Mouse (Mus musculus): ENCODE data around the gene Gm14401.
"Not testable (repeated sequence)": the region's sequence is repeated elsewhere in the genome, so short reads cannot be mapped to it uniquely, and the experiment has no call there.

Gm14401 gene

GRCm38 (mm10) chr2:177073432-177074423 is at the start of gene Gm14401:
Gm14401 (plus strand) TSS chr2:177074320.
- not testable (repeated sequence) for DNase-seq

- DNase-seq: not testable (repeated sequence)
Observed at GRCm38 (mm10) chr2:177072807-177073206, 1.3 kb upstream of the Gm14401 start.

- DNase-seq: not testable (repeated sequence)
Observed at GRCm38 (mm10) chr2:177075015-177075414, 895 bp downstream of the Gm14401 start.

- DNase-seq: not testable (repeated sequence)
Observed at GRCm38 (mm10) chr2:177079866-177080265, 5.7 kb downstream of the Gm14401 start.

GRCm38 (mm10) chr2:177109086-177109485 is 35.0 kb downstream of the Gm14401 start:
- DNase-seq: not testable (repeated sequence)

GRCm38 (mm10) chr2:177129097-177129496 is 55.0 kb downstream of the Gm14401 start:
- not testable (repeated sequence) for DNase-seq
